Mouse (Mus musculus) adipocyte (in vitro differentiated cells): ENCODE data around the gene Cpd.
A peak's percentile ranks its signal among the peaks of the same experiment; 100 is the strongest.

Experiments used
- DNase-seq: peaks from one replicate; pipeline ENCODE4 v3.0.0-alpha.2; 2016; ENCODE audit warnings: low spot score

Cpd gene

GRCm38 (mm10) chr11:76846878-76847222 lies at the start of gene Cpd:
TSS of gene Cpd (minus strand) at chr11:76847018.
- DNase-seq, result peak; percentile 99

DNA sequence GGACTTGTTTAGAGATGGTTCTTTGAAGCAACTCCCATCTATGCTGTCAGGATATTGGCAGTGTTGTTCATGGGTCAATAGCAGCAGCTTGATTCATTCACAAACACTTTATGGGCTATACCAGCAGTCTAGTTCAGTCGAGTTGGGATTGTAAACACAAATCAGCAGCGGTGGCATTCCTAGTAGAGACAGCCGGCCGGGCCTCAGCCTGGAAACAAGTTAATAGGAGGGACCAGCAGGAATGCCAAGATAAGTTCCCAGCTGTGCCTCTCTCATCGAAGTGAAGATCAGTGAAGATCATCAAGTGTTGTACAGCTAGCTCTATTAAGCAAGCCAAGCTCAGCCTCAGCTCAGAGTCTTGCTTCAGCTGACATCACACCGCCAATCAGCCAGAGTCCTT lies 49.5 kb upstream of the Cpd start:
- peak; percentile 50 for DNase-seq

- DNase-seq, result peak; percentile 90
Observed at GRCm38 (mm10) chr11:76894240-76894639, 47.4 kb upstream of the Cpd start.

GRCm38 (mm10) chr11:76893570-76893969 lies 46.8 kb upstream of the Cpd start:
- DNase-seq, result peak; percentile 86

DNA sequence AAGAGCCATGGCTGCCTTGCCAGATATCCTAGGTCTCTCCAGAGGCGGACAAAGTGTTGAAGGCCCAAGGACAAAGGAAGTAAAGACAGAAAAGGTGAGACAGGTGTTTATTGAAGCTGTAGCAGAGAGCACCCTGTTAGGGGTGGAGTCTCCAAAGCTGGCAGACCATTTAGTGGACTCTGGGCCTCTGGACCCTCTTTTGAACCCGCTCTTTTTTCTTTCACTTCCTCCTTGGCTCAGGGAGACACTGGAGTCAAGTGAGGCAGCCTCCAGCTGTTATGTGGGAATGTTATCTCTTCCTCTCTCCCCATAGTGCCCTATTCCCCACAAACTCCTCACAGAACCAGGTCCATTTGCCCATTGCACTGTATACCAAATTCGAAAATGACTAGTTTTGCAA lies 46.2 kb upstream of the Cpd start:
- DNase-seq, result peak; percentile 76

DNA sequence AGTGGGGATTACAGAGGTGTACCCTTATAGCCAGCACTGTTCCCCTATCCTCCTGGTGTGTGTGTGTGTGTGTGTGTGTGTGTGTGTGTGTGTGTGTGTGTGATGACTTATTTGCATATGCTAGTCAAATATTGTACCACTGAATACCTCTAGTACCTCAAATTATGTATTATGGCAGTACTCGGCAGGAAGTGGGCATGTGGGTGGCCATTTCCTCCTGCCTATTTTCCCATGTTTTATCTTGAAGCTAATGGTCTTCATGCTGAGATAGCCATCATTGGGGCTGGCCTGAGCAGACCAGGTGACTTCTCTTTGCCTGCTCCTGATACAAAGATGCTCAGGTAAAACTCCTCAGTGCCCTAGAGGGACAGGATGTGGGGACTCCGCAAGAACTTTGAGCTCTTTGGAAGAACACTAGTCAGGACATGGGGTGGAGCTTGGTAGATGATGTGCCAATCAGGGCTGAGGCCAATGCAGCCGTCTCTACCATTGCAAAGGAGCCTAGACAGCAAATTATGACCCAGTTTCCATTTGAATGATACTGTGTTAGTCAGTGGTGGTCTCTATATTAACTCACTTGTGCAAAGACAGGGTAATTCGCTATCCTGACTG lies 45.0 kb upstream of the Cpd start:
- no peak for DNase-seq

GRCm38 (mm10) chr11:76891171-76891570 lies 44.4 kb upstream of the Cpd start:
- no peak for DNase-seq

GRCm38 (mm10) chr11:76889339-76890164 lies 42.7 kb upstream of the Cpd start:
- DNase-seq, result no peak

DNA sequence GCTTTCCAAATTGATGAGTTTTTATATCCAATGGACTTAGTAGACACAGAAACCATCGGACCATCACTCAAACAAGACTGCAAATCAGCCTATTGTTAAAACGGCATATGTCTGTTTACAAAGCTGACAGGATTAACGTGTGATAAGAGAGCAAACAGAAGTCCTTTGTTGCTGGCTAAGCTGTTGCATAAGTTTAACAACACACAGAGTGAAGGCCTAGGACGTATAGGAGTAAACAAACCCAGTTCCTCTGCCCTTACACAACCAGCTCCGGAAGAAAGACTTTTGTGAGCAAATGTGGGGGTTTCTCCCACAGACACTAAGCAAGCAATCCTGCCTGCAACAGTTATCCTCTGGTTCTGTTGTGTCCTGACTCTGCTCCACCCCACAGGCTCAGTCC lies 37.6 kb upstream of the Cpd start:
- no peak for DNase-seq

- DNase-seq, result peak; percentile 22
Observed at GRCm38 (mm10) chr11:76879816-76880215, 33.0 kb upstream of the Cpd start.

- DNase-seq, result no peak
Observed at GRCm38 (mm10) chr11:76874766-76875165, 27.9 kb upstream of the Cpd start.

DNA sequence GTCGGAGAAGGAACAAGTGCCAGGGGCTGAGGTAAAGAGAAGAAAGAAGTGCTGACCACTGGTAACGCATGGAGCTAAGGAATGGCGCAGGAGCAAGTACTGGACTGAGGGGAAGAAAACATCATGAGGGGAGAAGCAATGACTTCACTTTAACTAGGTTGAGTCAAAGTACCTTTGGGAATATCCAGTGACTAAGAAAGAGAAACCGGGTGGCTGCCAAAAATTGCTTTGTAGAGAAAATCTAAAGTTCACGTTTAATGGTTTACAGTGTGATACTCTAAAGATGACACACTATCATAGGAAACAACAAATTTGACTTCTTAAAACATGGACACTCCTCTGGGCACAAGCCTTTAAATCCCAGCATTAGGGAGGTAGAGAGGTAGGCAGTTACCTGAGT lies 27.0 kb upstream of the Cpd start:
- DNase-seq, result no peak

DNA sequence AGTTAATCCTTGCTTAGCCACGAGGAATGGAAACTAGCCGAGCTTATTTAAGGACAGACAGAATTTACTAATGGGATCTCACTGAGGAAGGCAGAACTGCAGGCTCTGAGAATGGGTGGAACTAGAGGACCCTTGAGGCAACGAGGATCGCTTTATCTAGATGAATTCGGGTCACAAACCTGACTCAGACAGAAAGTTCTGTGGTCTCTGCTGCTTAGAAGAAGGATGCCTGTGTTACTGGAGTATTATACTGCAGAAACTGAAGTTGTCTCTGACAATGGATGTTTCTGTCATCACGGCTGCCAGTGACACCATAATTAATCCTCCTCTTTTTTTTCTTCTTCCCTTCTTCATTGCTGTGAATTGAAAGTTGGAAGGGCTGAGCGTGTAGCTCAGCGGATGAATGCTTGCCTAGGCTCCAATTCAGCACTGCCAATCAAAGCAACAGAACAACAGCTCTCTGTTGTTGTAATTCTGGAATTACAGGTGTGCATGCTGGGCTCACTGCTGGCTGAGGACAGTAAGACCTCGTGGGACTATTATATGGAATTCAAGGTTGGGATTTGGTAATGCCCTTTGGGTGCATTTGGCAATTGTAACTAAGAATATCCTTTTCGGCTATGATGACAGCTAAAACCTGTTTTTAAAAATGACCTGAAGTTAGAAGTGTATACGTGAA lies 25.9 kb upstream of the Cpd start:
- DNase-seq, result no peak

GRCm38 (mm10) chr11:76861185-76861584 lies 14.4 kb upstream of the Cpd start:
- DNase-seq, result no peak

DNA sequence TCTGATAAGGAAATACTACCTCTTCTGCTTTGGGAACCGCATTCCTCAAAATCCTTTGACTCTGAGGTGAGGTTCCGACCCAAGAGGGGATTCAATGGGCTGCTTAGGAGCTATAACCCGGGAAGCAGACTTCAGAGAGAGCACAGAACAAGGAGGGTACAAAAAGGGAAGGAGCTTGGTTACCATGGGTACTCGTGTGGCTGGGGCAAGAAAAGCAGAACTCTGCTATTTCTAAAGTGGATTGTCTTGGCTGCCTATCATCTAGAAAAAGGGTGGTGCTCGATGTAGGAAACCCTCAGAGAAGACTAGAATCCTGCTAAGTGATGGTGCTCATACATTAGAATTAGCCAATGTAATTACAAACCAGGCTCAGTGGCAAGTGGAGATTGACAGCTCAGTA lies 12.4 kb upstream of the Cpd start:
- no peak for DNase-seq

GRCm38 (mm10) chr11:76858781-76859180 lies 12.0 kb upstream of the Cpd start:
- DNase-seq, result no peak

DNA sequence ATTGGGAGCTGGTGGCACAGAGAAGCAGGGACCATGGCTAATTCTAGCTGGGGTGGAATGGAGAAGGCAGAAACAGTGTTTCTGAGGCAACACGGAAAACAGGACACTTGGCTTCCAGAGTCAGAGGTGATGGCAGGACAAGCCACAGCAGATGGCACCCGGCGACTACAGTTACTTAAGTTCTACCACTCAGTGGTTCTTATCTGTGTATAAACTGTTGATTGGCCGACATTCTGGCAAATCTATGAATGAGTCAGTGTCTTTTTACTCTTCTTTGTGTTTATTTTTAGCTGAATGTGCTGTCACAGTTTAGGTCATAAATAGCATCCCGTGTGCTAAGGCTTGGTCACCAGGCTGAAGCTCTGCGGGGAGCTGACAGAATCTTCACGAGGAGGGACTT lies 10.3 kb upstream of the Cpd start:
- peak; percentile 68 for DNase-seq

GRCm38 (mm10) chr11:76856601-76857000 lies 9.8 kb upstream of the Cpd start:
- DNase-seq, result peak; percentile 57

DNA sequence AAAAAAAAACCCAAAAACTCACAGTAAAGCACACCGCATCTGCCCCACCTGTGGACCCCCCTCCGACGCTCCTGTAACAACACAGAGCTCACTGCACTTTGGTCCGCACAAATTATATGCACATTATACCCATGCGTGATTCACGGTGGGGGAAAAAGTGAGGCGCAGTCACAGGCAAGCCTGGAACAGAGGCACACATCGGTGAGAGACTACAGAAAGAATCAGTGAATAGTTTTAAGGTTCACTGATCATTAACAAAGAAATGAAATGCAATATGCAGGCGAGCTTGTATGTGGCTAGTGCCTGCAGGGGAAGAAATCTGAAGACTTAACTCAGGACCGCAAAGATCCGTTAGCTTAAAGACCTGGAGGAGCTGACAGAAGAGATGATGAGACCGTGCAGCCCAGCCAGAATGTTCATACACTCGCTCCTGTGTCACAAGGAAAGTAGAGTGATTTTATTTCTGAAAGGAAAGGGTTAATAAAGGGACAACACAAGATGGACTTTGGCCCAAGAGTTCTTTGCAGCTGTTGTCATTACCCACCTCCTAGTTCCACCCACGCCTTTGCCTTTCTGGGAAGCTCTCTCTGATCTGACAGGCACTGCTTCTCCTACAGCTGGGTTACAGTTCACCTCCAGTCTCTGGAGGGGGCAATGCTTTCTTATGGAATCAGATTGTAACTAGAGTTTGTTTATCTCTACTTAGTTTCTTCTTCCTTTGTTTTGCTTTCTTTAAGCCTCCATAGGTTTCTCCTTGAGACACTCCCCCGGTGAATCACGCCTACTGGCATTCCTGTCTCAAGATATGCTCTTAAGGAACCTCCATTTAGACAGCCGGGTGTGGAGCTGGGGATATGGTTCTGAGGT lies 7.9 kb upstream of the Cpd start:
- DNase-seq, result peak; percentile 75

- DNase-seq, result no peak
Observed at GRCm38 (mm10) chr11:76851512-76851911, 4.7 kb upstream of the Cpd start.

DNA sequence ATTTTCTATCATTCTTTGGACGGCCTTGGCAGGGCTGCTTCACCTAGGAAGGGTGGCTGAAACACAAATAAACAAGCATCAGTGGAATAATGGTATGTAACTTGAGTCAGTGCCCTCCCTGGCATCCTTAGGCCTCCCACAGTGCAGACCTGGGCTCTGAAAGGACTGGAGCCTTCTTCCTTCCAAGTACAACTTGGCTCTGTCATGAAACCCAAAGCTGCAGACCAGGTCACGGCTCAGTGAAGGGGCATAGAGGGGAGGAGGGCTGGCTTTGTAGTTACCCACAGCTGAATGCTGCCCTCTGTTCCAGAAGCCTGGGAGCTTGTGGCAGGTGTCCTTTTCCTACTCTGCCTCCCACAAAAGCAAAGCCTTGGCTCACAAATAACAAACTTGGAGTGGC lies 2.8 kb upstream of the Cpd start:
- no peak for DNase-seq

GRCm38 (mm10) chr11:76848081-76848480 lies 1.3 kb upstream of the Cpd start:
- DNase-seq, result no peak
